Mouse (Mus musculus): ENCODE results near the gene 5830411N06Rik. TPM values are rescaled to one million over a fixed set of nuclear protein-coding genes. Genes with fewer than 3 reads are reported as not detected.

The 5830411N06Rik gene
- total RNA-seq, 4 experiments from 2014 or later, result not detected

Other genes with a start within 250 kb of the 5830411N06Rik start
- gene Zfp511, start 210.9 kb upstream of the 5830411N06Rik start, total RNA-seq (2022), result 10 to 100 TPM in 2 of 4 experiments, 1 to 10 TPM in 2; 7.7 to 11.8 (median 10.7) TPM
- gene Tubgcp2, start 210.6 kb upstream of the 5830411N06Rik start, total RNA-seq (2022), result 10 to 100 TPM; 32.6 to 37.0 (median 34.9) TPM
- gene Msx3, start 198.2 kb upstream of the 5830411N06Rik start, total RNA-seq (2022), result not detected
- gene Caly, start 164.7 kb upstream of the 5830411N06Rik start, total RNA-seq (2022), result under 1 TPM in 3 of 4 experiments, not detected in 1; 0.25 to 0.50 (median 0.30) TPM
- gene Prap1, start 153.9 kb upstream of the 5830411N06Rik start, total RNA-seq (2022), result not detected
- 10 to 100 TPM; 65.8 to 83.2 (median 76.9) TPM for gene Fuom, start 144.8 kb upstream of the 5830411N06Rik start, total RNA-seq (2022)
- 1 to 10 TPM; 2.2 to 4.0 (median 2.6) TPM for gene Paox, start 131.5 kb upstream of the 5830411N06Rik start, total RNA-seq (2022)
- gene Echs1, start 130.8 kb upstream of the 5830411N06Rik start, total RNA-seq (2022), result 100 to 1,000 TPM; 476 to 541 (median 510) TPM
- 10 to 100 TPM; 24.2 to 32.4 (median 29.3) TPM for gene Mtg1, start 109.7 kb upstream of the 5830411N06Rik start, total RNA-seq (2022)
- 1 to 10 TPM in 1 of 4 experiments, under 1 TPM in 3; 0.23 to 1.2 (median 0.64) TPM for gene Sprn, start 92.4 kb upstream of the 5830411N06Rik start, total RNA-seq (2022)
- gene Olfr522, start 82.5 kb upstream of the 5830411N06Rik start, total RNA-seq (2022), result not detected
- gene Olfr523, start 74.1 kb upstream of the 5830411N06Rik start, total RNA-seq (2022), result not detected
- not detected for gene Olfr524, start 41.3 kb upstream of the 5830411N06Rik start, total RNA-seq (2022)
- not detected for gene Cd163l1, start 29.0 kb upstream of the 5830411N06Rik start, total RNA-seq (2022)
- not detected for gene Olfr525, start 73.6 kb downstream of the 5830411N06Rik start, total RNA-seq (2022)
- not detected for gene Olfr527, start 86.7 kb downstream of the 5830411N06Rik start, total RNA-seq (2022)
- gene Olfr60, start 114.4 kb downstream of the 5830411N06Rik start, total RNA-seq (2022), result not detected
- not detected for gene Olfr530, start 129.0 kb downstream of the 5830411N06Rik start, total RNA-seq (2022)
- gene Olfr531, start 155.6 kb downstream of the 5830411N06Rik start, total RNA-seq (2022), result not detected
- gene Olfr532, start 174.4 kb downstream of the 5830411N06Rik start, total RNA-seq (2022), result not detected
- gene Olfr533, start 216.1 kb downstream of the 5830411N06Rik start, total RNA-seq (2022), result not detected
- gene Olfr535, start 236.9 kb downstream of the 5830411N06Rik start, total RNA-seq (2022), result not detected